Mouse (Mus musculus) NIH3T3 (cell line): ENCODE results near the gene Has3.
"Not testable (repeated sequence)": the region's sequence is repeated elsewhere in the genome, so short reads cannot be mapped to it uniquely, and the experiment has no call there.

Source experiments
- DNase-seq: peaks from one replicate; pipeline ENCODE4 v3.0.0-alpha.2; 2012; ENCODE audit warnings: low read depth

Gene Has3

GRCm38 (mm10) chr8:106870051-106870450 lies at the start of gene Has3:
Gene Has3 (plus strand): TSS chr8:106870242.
- DNase-seq = no peak

DNA sequence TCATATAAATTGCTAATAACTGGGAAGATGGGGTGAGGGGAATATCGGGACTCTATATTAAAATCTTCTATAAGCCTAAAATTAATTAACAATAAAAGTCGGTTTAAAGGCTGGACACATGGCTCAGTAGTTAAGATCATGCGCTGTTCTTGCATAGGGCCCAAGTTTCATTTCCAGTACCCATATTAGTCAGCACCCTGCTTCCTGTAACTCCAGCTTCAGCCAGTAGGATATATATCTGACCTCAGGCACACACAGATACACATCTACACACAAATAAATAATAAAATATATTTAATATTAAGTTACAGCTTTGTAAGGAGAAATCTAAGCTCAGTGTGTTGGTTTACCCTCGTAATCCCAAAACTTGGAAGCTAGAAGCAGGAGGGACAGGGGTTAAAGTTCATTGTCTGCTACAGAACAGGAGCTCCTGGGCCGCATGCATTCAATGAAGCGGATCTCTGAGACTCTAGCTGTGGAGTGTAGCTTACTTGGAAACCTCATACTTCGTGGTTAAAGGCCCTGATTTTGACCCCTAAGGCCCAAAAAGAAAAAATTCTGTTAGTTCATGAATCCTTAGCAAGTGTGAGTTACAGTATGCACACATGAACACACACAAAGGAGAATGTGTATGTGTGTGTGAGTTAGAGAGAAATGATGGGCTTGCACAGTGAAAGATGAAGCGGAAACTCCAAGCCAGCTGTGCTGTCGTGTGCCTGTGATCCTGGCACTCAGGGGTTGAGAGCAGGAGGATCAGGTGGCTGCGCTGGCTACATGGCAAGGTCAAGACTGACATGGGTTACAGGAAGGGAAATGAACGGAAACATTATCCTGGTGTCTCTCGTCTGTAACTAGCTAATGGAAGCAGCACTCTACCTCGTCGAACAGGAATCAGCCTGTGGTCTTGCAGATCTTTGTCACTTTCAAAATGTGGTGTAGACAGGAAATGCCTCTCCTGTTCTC lies 49.2 kb upstream of the Has3 start:
- DNase-seq = no peak

DNA sequence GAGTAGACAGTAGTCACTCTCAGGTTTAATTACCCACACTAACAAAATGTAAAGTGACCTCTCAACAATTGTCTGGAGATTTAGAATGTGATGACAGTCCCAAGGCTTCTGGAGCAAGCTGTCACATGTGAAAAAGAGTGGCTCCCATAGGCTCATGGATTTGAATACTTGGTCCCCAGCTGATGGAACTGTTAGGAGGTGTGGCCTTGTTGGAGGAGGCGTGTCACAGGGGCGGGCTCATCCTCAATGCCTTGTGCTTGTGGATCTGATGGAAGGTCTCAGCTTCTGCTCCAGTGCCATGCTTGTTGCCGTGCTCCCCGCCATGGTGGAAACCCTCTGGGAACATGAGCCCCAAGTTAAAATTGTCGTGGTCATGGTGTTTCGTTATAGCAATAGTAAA lies 41.1 kb upstream of the Has3 start:
- no peak for DNase-seq

- DNase-seq = no peak
Observed at GRCm38 (mm10) chr8:106829526-106830045, 40.5 kb upstream of the Has3 start.

DNA sequence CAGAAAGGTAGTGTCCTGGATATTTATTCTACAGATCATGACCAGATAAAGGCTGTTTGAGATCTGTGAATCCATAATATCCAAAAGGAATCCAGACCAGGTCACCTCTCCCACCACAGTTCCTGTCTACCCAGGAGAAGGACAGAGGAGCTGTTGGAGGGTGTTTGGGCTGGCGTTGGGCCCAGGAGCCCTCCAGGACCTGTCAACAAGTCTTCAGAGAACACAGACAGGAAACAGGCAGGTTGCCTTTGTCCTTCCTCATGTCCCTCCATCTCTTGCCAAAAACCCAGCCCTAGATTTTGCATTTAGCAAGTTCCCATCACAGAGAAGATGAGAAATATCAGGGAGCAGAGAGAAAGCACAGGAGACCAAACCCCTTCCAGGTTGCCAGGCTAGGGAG lies 35.1 kb upstream of the Has3 start:
- no peak for DNase-seq

- DNase-seq = no peak
Observed at GRCm38 (mm10) chr8:106836525-106836924, 33.5 kb upstream of the Has3 start.

DNA sequence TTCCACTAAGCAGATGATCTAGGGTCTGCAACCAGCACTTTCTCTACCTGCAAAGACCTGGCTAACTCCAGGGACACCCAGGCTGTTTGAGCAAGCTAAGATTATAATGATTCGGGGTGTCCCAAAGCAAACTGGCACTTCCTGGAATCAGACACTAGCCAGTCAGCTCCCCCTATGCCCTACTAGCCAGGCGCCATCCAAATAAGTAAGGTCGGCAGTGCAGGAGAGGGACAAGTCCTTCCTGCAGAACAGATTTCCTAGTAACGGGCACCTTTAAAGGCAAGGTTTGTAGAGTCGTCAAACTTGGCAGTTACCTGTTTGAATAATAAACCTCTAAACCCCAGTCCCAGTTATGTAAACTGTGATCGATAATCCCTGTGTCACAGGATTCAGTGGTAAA lies 31.2 kb upstream of the Has3 start:
- no peak for DNase-seq

DNA sequence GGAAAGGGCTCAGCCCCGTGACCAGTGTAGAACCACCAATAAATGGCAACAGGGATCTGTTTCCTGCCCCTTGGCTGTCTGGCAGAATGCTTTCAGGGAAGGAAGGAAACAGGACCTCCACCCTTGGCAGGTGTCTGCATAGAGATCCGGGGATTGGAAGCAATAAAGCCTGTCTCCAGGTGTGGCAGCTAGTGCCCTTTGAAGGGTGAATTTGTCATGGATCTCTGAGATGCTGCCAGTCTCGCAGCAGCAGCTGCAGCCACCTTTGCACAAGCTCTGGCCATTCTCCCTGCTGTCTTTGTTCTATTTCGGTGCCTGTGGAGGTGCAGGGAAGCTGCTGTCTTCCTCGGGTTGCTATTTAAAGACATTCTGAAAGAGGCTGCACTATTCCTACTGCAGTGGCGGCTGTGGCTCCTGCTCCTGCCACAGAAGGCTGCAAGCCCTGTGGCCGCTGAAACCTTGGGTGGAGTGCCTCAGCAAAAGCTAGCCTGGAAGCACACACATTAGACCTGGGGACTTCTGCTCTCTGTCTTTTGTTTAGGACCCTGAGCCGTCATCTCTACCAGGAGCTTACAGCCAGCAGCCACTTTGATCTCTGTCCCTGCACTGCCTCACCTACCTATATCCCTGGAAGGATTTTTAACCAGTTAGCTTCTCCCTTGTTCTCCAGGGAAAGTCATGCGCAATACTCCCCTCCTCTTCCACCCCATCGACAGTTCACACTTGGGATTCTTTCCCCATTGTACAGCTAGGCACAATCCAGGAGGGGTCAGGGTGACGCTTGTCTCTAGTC lies 30.6 kb upstream of the Has3 start:
- no peak for DNase-seq

DNA sequence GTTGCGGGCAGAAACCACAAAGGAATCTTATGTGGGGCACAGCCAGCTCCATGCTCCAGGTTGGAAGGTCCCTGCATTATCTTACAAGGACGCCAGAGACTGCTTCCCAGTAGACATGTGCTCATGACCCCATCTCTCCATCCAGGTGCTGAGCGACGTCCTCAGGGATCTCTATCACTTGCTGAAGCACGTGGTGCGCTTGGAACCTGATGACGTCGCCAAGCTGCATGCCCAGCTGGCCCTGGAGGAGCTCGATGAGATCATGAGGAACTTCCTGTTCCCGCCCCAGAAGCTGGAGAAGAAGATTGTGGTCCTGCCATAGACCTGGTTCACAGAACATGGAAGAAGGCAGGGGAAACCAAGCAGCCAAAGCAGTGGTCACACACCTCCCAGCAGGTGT lies 20.0 kb upstream of the Has3 start:
- no peak for DNase-seq

DNA sequence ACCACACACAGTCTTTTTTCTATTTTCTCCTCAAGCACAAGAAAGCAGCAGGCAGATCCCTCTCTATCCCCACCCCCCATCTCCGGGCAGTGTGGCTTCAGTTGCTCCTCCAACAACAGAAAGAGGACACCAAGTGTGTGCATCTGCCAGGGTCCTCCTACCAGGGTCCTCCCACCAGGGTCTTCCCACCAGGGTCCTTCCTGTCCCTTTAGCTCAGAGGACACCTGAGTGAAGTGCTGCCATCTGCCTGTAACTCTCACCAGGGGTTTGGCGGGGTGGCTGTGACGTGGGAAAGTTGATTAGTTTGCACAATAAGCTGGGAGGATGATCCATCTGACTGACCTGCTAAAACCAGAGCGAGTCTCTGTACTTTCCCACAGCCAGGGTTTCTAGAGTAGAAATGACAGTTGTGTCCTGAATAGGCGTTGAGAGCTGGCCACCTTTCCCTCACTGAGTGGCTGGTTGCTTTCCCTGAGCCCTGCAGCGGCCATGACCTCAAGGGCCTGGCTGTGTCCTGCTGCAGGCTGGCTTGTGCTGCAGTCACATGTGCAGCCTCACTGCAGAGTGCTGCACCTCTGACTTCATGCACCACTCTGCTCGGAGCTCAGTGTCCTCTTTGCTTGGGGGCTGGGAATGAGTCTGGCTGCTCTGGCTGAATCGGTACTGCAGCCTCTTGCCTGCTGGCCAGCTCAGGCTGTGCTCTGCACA lies 15.4 kb upstream of the Has3 start:
- no peak for DNase-seq

GRCm38 (mm10) chr8:106855242-106855562 lies 14.8 kb upstream of the Has3 start:
- no peak for DNase-seq

- no peak for DNase-seq
Observed at GRCm38 (mm10) chr8:106862845-106863244, 7.2 kb upstream of the Has3 start.

GRCm38 (mm10) chr8:106865354-106865753 lies 4.7 kb upstream of the Has3 start:
- no peak for DNase-seq

DNA sequence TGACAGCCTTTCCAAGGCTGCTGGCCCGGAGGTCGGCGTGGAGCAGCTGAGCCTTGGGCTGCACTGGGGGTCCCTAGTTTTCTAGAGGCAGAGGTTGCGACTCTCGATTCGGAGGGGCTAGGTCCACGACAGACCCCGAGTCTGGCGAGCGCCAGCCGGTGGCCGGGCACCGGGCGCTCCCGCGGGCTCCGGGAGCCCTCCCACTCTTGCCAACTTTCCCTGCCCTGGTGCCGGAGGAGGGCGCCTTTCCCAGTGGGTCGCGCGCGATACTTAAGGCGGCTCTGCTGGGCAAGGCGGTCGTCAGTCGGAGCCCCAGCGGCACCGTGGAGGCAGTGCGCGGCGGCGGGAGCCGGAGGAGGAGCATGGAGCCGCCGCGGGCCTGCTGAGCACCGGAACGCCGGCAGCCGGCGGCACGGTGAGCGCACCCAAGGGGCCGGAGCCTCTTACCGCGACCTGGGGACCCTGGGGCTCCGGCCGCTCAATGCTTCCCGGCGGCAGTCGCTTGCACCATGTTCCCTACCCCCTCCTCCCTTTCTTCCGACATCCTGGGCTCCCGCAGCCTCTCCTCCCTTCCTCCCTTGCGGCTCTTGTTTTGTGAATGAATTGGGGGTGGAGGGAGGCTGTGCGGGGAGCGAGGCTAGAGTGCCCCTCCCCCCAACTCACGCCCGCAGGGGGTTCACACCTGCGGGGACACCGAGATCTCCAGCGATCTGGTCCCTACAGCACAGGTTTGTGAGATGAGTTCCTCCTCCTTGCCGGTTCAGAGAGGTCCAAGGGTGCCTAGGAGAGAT lies 690 bp downstream of the Has3 start:
- DNase-seq = no peak

DNA sequence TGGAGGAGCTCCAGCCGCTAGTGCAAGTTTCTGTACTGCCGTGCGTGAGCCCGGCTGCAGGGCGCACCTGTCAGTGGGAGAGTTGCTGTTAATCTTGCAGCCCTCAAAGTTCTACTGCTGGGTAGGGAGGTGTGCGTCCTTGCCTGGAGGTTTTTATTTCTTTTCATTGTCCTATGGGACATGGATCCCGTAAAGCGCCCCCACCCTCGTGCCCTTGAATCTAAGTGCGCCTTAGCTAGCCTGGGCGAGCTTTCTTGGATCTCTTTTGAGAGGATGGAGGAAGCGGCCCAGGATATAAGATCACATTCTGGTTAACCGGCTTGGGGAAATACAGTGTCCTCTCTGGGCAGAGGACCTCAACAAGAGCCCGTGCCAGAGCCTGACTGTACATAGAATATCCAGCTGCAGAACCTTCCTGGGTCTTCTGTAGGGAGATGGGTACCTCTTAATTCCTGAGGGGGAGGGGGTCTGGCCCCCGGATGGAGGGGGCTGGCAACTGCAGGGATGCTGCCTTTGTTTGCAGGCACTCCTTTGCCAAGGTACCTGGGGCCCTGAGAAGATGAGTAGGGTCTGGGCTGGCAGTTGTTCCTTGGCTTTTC lies 1.4 kb downstream of the Has3 start:
- no peak for DNase-seq

GRCm38 (mm10) chr8:106871931-106872371 lies 1.9 kb downstream of the Has3 start:
- peak; percentile 53 for DNase-seq

DNA sequence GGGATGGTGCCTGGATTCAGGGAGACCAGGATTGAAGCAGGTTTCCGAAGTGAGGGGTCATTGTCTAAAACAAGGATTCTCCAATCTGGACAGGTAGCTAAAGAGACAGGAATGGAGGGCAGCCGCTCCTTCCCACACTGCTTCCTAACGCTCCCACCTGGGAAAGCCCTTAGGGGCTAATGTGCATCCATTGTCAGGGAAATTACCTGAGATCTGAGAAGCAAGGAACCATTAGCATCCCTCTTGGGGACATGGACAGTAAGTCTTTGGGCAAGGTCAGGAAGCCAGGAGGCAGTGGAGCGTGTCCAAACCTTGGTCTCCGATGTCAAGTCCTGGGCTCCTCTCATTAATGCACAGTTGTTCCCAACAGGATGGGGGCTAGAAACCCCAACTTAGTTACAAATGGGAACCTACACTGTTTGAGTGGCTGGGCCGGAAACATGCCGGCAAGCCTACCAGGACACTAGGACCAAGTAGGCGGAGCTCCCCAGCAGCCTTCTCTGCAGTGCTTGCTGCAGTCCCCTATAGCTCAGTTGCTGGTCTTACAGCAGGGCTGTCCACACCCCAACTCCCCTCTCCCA lies 2.5 kb downstream of the Has3 start:
- DNase-seq = no peak

GRCm38 (mm10) chr8:106880121-106880707 lies 10.2 kb downstream of the Has3 start:
- no peak for DNase-seq

- not testable (repeated sequence) for DNase-seq
Observed at GRCm38 (mm10) chr8:106884094-106884493, 14.1 kb downstream of the Has3 start.

DNA sequence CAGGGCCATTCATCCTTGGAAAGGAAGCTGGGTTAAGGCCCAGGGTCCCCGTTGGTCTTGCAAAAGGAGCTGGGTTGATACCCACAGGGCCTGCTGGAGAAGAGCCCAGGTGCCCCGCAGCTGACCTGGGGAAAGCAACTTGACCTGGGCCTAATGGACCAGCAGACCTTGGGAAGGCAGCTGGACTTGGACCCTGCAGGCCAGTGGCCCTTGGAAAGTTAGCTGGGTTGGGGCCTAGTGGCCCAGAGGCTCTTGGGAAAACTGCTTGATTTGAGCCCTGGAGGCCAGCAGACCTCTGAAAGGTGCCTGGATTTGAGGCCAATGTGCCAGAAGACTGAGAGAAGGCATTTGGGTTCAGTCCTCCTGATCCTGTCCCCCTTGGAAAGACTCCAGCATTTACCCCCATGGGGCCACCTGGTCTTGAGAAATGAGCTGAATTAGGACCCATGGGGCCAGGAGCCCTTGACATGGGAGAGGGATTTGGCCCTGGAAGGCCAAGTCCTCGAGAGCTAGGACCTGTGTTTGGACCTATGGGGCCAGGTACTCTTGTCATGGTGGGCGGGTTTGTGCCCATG lies 14.9 kb downstream of the Has3 start:
- DNase-seq = not testable (repeated sequence)
